Mouse (Mus musculus) brain, embryonic 14.5 days (tissue): ENCODE data around the gene Aunip.

Source experiments
- CTCF ChIP-seq: fragments of 200-500 bp; IDR thresholded peaks from 2 replicates; pipeline ENCODE4 v1.5.1; 2012; ENCODE audit warnings: inconsistent platforms, mild to moderate bottlenecking, moderate library complexity, borderline replicate concordance; ENCODE audit not compliant: insufficient read depth, insufficient read length; ENCODE audit errors: extremely low read depth
- POLR2A ChIP-seq: fragments of 200-500 bp; IDR thresholded peaks from 2 replicates; pipeline ENCODE4 v1.6.1; 2012; ENCODE audit warnings: mild to moderate bottlenecking, inconsistent platforms, borderline replicate concordance; ENCODE audit not compliant: poor library complexity, insufficient read depth, insufficient read length, severe bottlenecking; ENCODE audit errors: extremely low read depth

- no peak for TF ChIP-seq CTCF
- no peak for TF ChIP-seq POLR2A
These were observed 13.6 kb upstream of the Aunip start for GRCm38 (mm10) chr4:134497223-134497622.
